Mouse (Mus musculus): ENCODE measurements around the gene Cx3cr1.
"Not testable (repeated sequence)": the region's sequence is repeated elsewhere in the genome, so short reads cannot be mapped to it uniquely, and the experiment has no call there.

Gene Cx3cr1

GRCm38 (mm10) chr9:120024171-120024570, 45.5 kb downstream of the Cx3cr1 start:
- DNase-seq = no peak

GRCm38 (mm10) chr9:120023086-120023811, 46.4 kb downstream of the Cx3cr1 start, which contains the start of gene Xirp1:
Gene Xirp1 (minus strand): TSS chr9:120023598.
- DNase-seq = no peak

GRCm38 (mm10) chr9:120021164-120021563, 48.5 kb downstream of the Cx3cr1 start:
- DNase-seq = no peak

- peak; percentile 84 for DNase-seq
Measured at GRCm38 (mm10) chr9:120020285-120020890, 49.3 kb downstream of the Cx3cr1 start.

- no peak for DNase-seq
Measured at GRCm38 (mm10) chr9:120016956-120017355, 52.7 kb downstream of the Cx3cr1 start.

GRCm38 (mm10) chr9:120014828-120015227, 54.9 kb downstream of the Cx3cr1 start:
- no peak for DNase-seq

GRCm38 (mm10) chr9:120013251-120013820, 56.3 kb downstream of the Cx3cr1 start:
- no peak for DNase-seq

GRCm38 (mm10) chr9:120012781-120013180, 56.9 kb downstream of the Cx3cr1 start:
- no peak for DNase-seq

GRCm38 (mm10) chr9:120012161-120012560, 57.5 kb downstream of the Cx3cr1 start:
- DNase-seq = not testable (repeated sequence)

- DNase-seq = peak; percentile 77
Measured at GRCm38 (mm10) chr9:120011533-120011932, 58.1 kb downstream of the Cx3cr1 start.

GRCm38 (mm10) chr9:120010781-120011511, 58.7 kb downstream of the Cx3cr1 start:
- peak; percentile 100 for DNase-seq

- no peak for DNase-seq
Measured at GRCm38 (mm10) chr9:120009871-120010270, 59.8 kb downstream of the Cx3cr1 start.

- no peak for DNase-seq
Measured at GRCm38 (mm10) chr9:120009226-120009841, 60.3 kb downstream of the Cx3cr1 start.

GRCm38 (mm10) chr9:120007833-120008232, 61.8 kb downstream of the Cx3cr1 start:
- DNase-seq = no peak

- DNase-seq = no peak
Measured at GRCm38 (mm10) chr9:120005936-120006335, 63.7 kb downstream of the Cx3cr1 start.

GRCm38 (mm10) chr9:120002893-120003292, 66.8 kb downstream of the Cx3cr1 start:
- no peak for DNase-seq

- DNase-seq = peak; percentile 94
Measured at GRCm38 (mm10) chr9:120001945-120002725, 67.5 kb downstream of the Cx3cr1 start.

- DNase-seq = no peak
Measured at GRCm38 (mm10) chr9:120000761-120001160, 68.9 kb downstream of the Cx3cr1 start.

GRCm38 (mm10) chr9:119999636-120000035, 70.0 kb downstream of the Cx3cr1 start:
- DNase-seq = no peak

GRCm38 (mm10) chr9:119998776-119999175, 70.9 kb downstream of the Cx3cr1 start:
- no peak for DNase-seq

- DNase-seq = no peak
Measured at GRCm38 (mm10) chr9:119996080-119996479, 73.6 kb downstream of the Cx3cr1 start.

- DNase-seq = no peak
Measured at GRCm38 (mm10) chr9:119994207-119994606, 75.5 kb downstream of the Cx3cr1 start.

Measured in lung, postnatal 14 days (tissue).